Mouse (Mus musculus): Measurements from ENCODE around the gene Supt4a. TPM values are rescaled to one million over a fixed set of nuclear protein-coding genes. Genes with fewer than 3 reads are reported as not detected.

The Supt4a gene
- 10 to 100 TPM; 80.1 to 87.1 TPM for total RNA-seq (2021)
- long read RNA-seq, experiment 1, transcript Supt4a-201 (5 exons, 706 nt): major isoform, 41 of 48 reads
- long read RNA-seq, experiment 1, partial matches to known transcripts: 2 of 48 reads
- long read RNA-seq, experiment 1, other reads (novel, unspliced or antisense): 3 of 48 reads
- long read RNA-seq, experiment 2, transcript Supt4a-201 (5 exons, 706 nt): major isoform, 51 of 56 reads
- long read RNA-seq, experiment 2, partial matches to known transcripts: 0 of 56 reads
- long read RNA-seq, experiment 2, other reads (novel, unspliced or antisense): 3 of 56 reads

DNA sequence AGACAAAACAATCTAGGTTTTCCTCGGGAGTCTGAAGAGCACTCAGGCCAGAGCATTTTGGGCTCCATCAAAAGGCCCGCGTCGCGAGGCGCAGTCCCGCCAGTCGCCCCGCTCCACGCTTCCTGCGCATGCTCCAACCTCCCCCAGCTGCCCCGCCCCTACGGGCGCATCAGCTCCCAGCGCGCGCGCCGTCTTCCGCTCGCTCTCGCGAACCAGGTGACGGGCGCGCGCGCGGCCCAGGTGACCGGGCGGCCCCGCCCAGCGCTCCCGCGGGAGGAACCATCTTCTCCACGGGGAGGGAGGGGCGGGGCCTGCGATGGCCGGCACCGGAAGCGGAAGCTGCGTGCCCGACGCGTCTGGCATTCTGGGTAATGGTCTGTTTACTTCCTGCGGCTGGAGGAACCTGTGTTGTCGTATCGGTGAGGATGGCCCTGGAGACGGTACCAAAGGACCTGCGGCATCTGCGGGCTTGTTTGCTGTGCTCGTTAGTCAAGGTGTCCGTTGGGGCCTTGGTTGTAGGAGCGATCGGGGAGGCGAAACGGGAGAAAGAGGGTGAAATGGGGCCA lies at the start of gene Supt4a:
TSS of gene Supt4a (plus strand) at position 378 of the 566 bp plus-strand sequence.
- DNase-seq (ENCODE audit: low spot score in 2 of 2): peak; percentile 92 to 96

DNA sequence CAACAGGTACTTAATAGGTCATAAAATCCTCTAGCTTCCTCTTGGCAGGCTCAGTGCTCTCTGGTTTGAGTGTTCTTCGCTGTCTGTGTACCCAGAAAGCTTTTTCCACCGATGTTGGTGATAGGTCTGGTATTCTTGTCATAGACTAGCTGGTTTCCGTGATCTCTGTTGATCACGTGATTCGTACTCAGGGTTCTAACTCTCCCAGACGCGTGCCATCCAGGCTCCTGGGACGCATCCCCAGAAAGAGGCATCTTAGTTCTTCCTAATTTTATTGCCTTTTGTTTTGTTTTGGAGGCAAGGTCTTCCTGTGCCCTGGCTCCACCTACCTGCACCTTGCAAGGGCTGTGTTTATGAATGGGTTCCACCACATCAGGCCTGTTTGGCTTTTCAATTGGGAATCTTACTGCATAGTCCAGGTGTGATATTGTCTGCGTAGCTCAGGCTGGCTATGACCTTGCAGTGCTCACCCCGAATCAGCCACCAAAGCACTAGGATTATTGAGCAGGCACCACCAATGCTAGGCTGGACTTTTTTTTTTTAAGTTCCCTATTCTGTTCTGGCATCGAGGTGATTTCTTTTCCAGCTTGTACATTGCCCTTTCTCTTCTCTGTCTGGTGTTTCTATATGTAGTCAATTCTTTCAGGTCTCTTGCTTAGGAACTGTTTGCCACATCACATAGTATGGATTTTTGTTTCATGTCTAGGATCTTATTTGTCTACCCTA lies 48.7 kb upstream of the Supt4a start:
- DNase-seq (ENCODE audit: low spot score in 2 of 2): no peak

DNA sequence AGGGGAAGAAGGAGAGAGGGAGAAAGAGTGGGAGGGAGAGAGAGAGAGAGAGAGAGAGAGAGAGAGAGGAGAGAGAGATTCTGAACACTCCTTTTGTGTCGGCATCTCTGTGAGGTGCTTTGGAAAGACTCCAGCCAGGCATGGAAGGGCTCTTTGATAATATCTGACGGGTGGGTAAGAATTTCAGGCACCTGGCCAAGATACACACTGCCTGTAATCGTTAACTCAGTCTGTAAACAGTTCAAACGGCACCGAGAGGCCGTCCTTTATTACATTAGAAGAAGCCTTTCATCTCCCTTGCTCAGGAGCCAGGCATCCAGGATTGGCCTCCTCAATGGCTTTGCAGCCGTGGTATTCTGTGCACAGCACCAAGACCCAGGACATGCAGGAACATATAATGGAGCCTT lies 47.9 kb upstream of the Supt4a start:
- DNase-seq (ENCODE audit: low spot score in 2 of 2): no peak

DNA sequence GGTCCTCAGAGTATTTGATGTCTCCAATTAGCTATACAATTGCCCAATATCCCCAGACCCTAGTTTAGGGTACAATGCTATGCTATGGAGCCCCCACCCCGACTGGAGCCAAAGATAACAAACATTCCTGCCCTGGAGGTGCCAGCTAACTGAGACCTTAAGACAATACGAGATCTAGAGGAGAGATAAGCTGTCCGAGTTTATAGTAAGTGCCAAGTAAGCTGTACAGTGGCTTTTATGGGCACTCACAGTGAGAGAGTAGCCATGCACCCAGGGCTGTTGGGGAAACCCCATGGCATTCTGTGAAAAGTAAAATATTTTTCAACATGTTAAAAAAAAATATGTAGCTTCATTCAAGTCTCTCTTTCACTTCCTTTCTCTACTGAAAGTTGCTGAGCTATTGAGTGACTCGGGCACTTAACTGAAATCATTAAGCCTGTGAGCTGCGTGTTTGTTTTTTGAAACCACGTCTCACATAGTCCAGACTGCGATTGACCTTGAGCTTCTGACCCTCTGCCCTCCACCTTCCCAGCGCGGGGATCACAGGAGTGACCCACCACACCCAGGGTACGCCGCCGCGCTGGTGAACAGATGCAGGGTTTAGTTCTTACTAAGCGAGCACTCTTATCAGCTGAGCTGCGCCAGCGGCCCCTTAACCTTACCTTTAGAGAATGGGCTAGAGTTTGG lies 47.2 kb upstream of the Supt4a start:
- no peak for DNase-seq (ENCODE audit: low spot score in 2 of 2)

DNA sequence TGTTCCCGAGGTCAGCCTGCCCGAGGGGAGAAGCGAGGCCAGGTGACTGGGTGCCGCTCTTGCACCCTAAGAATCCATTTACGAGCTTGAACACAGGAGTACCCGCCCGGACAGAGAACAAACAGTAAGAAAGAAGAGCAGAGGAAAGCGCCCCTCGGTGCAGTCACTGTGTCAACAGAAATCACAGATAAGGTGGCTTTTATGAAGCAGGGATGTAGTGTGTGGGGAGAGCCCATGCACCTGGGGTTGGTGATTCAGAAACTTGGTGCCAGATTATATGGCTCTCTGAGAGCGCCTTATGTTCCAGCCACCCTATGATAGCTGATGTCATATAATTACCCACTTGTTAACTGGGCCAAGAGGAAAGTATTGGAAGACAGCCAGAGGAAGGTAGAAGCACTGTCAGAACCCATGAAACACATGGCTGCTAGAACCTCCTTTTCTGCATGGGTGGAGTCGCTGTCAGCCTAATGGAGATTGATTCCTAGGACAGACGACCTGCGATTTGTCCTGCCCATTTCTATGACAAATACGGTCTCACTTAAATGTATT lies 40.1 kb upstream of the Supt4a start:
- no peak for DNase-seq (ENCODE audit: low spot score in 2 of 2)

DNA sequence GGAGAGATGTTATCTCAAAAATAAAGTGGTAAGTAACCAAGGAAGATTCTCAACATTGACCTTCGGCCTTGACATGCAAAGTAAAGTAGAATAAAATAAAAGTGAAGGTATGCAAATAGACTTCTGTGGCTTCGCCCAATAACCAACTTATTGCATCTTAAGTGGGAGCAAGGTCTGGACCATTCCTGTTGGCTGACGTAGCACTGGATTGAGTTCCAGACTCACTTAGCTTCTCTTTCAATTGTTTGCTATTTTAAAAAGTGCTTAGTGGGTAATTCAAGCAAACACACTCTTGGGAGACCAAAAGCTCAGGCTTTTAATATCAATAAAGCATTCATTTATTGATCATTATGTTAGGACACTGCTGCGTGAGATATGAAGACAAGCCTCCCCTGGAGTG lies 39.2 kb upstream of the Supt4a start:
- DNase-seq (ENCODE audit: low spot score in 2 of 2): no peak

DNA sequence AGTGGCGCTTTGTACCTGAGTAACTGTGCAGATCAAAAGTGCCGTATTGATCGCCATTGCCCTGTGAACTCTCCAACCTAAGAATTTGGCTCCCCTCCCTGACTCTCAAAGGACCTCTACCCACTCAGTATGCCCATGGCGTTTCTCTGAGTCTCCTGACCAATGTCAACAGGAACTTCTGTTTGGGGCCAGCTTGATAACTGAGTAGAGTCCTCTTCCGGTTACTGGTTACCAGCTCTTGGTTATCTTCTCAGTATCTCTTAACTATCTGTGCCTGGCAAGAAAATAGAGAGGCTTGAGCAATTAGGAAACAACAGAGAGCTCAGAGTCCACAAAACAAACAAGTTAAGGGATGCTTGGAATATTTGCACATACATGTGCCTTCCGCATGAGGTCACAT lies 36.2 kb upstream of the Supt4a start:
- DNase-seq (ENCODE audit: low spot score in 2 of 2): no peak

DNA sequence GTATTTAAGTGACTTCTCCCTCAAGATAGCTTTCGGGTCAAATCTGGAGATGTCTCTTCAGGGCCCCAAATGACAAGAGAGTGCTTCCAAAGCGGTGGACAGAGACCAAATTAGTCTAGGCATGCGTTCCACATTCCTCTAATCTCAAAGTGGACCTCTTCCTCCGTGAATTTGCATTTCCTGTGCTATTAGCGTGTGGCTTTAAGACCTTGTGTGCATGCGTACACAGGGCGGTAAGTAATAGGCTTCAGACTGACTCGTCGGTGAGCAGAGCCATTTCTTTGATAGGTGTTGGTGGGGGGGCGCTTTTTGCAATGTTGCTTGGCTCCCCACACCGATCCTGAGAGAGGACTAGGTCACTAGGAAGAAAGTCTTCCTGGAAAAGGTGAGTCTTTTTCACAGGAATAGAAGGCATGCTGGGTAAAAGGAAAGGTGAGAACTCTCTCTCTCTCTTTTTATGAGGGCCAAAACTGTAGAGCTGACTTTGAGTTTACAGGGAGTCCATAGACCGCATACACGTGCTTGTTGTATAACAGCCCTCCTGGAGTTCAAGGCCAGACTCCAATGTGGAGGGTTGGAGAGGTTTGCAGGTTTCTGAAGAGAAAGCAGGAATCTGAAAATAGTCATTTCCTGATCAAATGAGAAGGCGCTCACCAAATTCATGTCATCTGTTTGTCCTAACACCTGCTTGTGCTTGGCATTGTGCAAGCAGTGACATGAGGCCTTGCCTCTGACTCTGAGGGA lies 35.3 kb upstream of the Supt4a start:
- DNase-seq (ENCODE audit: low spot score in 2 of 2): no peak

DNA sequence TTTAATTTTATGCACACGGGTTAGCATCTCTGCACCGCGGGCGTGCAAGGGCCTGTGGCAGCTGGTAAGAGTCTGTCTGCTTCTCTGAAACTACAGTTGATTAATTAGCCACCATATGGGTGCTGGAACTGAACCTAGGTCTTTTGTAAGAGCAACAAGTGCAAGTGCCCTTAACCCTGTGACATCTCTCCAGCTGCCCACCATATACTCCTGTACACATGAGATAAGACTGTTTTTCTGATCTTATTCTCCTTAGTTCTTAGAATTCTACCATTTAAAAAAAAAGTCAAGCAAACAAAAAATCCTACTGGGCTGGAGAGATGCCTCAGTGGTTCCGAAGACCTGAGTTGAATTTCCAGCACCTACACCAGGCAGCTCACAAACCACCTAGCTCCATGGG lies 33.7 kb upstream of the Supt4a start:
- DNase-seq (ENCODE audit: low spot score in 2 of 2): no peak

DNA sequence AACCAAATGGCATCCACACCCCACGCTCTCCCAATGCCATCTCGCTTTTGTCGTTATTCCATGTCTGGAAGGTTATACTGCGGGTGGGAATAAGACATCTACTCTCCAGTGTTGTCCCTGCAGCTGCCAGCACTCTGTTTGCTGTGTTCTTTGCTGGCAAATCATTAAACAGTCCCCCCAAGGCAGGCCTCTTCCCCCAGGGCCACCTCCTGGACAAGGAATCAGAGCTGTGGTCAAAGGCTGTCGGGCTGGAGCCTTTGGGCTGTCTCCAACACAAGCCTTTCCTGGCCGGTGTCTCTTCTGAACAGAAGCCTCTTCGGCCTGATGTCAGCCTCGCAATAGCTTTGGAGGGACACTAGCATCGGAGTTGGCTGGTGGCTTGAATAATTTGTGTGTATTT lies 33.1 kb upstream of the Supt4a start:
- DNase-seq (ENCODE audit: low spot score in 2 of 2): no peak

DNA sequence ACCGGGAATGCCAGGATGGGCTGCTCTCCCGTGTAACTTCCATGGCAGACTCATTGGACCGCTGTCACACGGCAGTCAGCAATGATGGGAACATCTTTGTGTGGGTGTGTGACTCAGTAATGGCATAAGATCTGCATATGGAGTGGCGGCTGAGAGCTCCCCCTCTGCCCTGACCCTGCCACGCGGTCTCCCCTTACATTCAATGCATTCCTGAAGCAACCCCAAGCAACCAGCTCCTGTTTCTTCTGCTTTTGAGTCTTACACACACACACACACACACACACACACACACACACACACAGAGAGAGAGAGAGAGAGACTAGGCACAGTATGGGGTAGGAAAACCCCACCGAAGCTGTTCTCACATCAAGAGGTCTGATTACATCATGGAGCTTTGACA lies 29.8 kb upstream of the Supt4a start:
- DNase-seq (ENCODE audit: low spot score in 2 of 2): no peak

DNA sequence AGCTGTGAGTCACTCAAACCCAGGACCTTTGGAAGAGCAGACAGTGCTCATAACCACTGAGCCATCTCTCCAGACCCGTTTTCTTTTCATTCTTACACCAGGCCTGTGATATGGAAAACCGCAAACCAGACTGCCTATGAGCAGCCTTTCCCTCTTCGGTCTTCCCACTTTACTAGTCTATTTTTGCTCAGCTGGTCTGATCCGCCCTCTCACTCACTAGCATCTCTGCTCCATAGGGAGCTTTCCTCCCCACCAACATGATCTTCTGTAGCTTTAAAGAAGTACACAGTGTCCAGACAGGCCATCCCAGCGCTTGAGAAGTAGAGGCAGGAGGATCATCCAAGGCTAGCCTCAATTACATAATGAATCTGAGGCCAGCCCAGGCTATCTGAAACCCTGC lies 28.4 kb upstream of the Supt4a start:
- DNase-seq (ENCODE audit: low spot score in 2 of 2): no peak

DNA sequence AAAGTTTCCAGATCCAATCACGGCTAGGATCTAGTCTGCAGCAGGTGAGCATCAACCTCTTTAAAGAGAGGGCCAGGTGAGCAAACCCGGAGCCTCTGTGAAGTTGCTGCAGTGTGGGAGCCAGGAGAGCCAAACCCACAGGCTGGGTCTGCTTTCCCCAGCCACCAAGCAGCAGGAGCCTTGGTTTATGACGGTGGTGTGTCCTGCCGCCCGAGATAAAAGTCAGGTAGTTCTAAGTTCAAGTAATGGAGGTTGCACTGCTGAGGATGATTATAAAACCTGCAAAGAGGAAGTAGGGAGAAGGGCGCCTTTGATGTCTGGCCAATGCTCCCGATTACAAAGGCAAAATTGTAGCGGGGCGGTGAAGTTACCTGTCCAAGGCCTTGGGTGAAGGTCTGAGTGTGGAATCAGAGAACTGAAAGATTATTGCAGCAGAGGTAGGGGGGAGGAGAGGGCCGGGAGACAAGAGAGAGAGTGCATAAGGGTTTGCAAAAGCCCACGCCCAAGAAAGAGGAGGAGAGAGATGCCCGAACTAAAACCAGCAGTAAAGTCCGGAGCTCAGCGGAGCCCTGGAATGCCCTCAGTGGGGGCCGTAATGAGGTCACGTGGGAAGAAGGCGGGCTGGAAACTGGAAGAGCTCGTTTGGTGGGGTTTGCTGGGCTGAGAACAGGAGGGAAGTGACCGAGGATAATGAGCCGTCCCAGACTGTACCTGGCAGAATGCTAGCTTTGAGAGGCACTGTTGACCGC lies 27.7 kb upstream of the Supt4a start:
- no peak for DNase-seq (ENCODE audit: low spot score in 2 of 2)

DNA sequence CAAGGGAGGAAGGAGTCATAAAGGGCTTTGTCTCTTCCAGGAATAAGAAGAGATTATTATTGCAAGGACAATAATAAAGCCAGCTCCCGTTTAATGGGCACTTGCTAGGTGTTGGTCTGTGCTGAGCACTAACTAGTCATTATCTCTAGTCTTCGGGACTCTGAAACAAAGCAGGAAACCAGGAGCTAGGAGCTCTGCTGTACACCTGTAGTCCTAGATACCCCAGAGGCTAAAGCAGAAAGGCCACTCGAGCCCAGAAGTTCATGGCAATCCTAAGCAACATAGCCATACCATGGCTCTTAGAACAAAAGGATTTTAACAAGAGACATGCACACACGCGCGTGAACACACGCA lies 27.1 kb upstream of the Supt4a start:
- DNase-seq (ENCODE audit: low spot score in 2 of 2): no peak

DNA sequence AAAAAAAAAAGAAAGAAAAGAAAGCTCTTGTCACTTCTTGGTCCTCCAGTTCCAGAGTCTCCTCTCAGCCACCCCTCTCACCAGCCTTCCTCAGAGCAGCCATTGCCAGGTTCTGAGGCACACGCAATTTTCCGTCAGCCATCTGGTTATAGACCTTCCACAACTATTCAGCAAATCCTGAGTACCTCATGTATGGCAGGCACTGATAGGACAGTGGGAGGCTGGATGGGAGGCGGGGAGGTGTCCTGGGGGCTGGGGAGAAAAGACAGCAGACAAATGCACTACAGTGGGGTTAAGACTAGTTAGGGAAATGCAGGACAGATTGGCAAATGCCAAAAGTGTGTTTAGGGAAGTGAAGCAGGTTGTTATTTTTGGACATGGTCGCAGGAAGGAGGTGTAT lies 25.2 kb upstream of the Supt4a start:
- DNase-seq (ENCODE audit: low spot score in 2 of 2): no peak

DNA sequence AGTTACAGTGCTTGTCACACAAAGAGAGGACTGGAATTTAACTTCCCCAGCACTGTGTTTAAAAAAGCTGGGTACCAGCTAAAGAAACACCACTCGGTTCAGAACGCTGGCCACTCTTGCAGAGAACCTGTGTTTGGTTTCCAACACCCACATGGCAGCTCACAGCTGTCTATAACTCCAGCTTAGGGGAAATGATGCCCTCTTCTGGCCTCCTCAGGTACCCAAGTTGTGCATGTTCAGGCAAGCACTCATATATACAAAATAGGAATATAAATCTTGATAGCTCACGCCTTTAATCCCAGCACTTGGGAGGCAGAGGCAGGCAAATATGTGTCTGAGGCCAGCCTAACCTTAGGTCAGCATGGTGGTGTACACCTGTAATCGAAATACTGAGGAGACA lies 21.4 kb upstream of the Supt4a start:
- no peak for DNase-seq (ENCODE audit: low spot score in 2 of 2)

DNA sequence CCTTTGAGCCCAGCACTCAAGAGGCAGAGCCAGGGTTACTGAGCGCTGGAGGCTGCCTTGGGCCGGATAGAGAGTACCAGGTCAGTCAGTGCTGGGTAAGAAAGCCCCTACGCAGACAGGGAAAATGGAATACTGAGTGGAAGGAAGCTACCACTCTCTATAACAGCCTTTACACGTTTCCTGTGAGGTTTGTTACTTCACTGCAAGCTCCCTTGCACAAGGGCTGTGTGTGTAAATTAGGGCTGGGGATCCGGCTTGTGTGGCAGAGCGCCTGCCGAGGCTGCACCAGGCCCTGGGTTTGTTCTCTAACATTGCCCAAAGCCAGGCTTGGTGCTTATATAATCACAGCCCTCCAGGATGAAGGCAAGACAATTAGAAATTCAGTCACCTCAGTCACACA lies 17.8 kb upstream of the Supt4a start:
- DNase-seq (ENCODE audit: low spot score in 2 of 2): no peak

DNA sequence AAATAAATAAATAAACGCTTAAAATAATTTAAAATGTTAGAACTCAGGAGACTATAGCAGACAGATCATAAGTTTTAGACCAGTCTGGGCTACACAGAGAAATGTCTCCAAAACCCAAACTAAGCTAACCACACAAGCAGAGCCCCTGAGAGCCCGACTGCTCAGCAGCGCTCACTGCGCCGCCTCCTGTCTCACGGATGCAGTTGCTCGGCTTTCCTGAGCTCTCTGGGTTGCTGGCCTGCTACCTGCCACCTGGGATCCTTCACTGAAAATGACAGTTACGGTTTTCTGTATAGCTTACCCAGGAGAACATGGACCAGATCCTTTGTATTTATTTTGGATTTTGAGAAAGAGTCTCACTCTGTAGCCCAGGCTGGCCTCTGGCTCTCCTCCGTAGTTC lies 17.0 kb upstream of the Supt4a start:
- DNase-seq (ENCODE audit: low spot score in 2 of 2): no peak

DNA sequence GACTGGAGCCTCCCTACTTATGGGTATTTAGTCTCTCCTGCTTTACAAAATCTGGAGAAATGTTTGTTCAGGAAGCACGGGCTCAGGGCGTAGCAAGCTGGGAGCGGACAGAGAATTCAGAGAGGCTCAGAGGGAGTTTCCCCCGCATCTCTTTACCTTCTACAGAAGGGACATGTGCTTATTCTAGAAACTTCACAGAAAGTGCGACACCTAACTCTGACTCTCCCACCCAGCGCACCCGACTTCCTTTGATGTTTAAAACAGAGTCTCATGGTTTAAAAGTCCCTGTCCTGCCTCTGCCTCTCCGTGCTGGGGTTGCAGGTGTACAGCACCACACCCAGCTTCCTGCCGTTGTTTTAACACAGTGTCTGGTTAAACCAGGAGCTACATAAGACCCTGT lies 16.5 kb upstream of the Supt4a start:
- no peak for DNase-seq (ENCODE audit: low spot score in 2 of 2)

DNA sequence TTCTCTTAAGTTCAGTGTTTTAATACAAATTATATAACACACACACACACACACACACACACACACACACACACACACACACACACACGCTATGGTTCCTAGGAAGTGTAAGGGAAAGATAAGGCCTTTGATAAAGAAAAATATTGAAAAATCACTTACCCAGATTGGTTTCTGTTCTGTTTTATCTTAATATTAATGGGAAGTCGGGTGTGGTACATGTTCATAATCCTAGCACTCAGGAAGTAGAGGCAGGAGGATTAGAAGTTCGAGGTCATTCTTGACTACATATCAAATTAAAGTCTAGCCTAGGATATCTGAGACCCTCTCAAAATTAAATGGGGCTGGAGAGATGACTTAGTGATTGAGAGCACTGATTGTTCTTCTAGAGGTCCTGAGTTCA lies 15.2 kb upstream of the Supt4a start:
- no peak for DNase-seq (ENCODE audit: low spot score in 2 of 2)
